Mouse (Mus musculus) olfactory bulb, adult 2 months (tissue): ENCODE data around the gene Tbx1.

Experiments used
- CTCF ChIP-seq: fragments of 200-500 bp; IDR thresholded peaks from 2 replicates; pipeline ENCODE4 v1.5.1; 2012; ENCODE audit warnings: low read depth, mild to moderate bottlenecking, low read length, moderate library complexity; ENCODE audit not compliant: insufficient read depth
- POLR2A ChIP-seq: fragments of 200-500 bp; IDR thresholded peaks from 2 replicates; pipeline ENCODE4 v1.6.1; 2012; ENCODE audit warnings: mild to moderate bottlenecking, low read depth, low read length, moderate library complexity; ENCODE audit not compliant: insufficient read depth

DNA sequence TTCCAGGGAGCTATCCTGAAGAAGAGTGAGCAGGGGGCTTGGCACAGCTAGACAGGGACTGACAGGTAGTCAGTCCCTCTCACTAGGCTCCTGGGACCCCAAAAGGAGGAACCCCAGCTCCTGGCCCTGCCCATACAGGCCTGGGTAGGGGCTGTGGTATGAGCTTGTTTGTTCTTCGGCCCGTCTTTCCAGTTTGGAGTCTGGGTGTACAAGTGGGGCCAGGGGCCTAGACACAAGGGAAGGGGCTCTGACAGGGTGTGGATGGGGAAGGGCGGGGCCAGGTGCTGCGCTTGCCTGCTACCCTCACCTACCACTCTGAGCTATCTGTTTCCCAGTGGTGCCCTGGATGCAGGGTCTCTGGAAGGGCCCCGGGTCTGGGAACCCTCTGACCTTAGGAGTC lies 15.2 kb upstream of the Tbx1 start:
- no peak for TF ChIP-seq POLR2A
- TF ChIP-seq CTCF: no peak
